Mouse (Mus musculus): ENCODE data around the gene Cnot6.

DNA sequence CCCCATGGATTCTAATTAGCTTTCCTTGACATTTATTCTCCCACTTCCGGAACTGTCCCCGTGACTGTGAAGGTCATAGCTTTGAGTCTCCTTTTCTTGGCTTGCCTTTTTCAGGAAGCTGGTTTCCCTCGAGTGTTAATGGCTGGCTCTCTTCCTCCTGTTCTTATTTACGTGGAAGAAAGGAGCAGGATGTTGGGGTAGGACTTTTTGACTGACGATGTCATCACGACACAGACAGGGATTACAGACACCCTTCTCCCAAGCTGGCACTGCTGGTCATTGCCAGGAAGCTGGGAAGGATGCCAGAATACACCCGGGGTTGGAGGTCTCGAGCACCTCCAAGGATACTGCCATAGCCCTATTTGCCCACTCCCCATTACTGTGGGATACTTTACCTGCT lies 14.3 kb upstream of the Cnot6 start:
- TF ChIP-seq CTCF (IDR thresholded peaks at IDR 0.05) (no peak), EP300 (IDR thresholded peaks at IDR 0.05) (no peak)
